Mouse (Mus musculus): ENCODE results near the gene Mrpl28.
"Not testable (repeated sequence)": the region's sequence is repeated elsewhere in the genome, so short reads cannot be mapped to it uniquely, and the experiment has no call there.

The Mrpl28 gene

GRCm38 (mm10) chr17:26123267-26123684 is at the start of gene Mrpl28:
Gene Mrpl28, plus strand, starts transcription at chr17:26123500.
- DNase-seq (ENCODE audit: low spot score in 2 of 2): peak; percentile 69 to 91

GRCm38 (mm10) chr17:26075246-26075645 is 48.1 kb upstream of the Mrpl28 start:
- DNase-seq (ENCODE audit: low spot score in 2 of 2): peak; percentile 78 to 83

- no peak for DNase-seq (ENCODE audit: low spot score in 2 of 2)
Measured at GRCm38 (mm10) chr17:26078851-26079250, 44.4 kb upstream of the Mrpl28 start.

GRCm38 (mm10) chr17:26080867-26081266 is 42.4 kb upstream of the Mrpl28 start:
- DNase-seq (ENCODE audit: low spot score in 2 of 2): no peak

DNA sequence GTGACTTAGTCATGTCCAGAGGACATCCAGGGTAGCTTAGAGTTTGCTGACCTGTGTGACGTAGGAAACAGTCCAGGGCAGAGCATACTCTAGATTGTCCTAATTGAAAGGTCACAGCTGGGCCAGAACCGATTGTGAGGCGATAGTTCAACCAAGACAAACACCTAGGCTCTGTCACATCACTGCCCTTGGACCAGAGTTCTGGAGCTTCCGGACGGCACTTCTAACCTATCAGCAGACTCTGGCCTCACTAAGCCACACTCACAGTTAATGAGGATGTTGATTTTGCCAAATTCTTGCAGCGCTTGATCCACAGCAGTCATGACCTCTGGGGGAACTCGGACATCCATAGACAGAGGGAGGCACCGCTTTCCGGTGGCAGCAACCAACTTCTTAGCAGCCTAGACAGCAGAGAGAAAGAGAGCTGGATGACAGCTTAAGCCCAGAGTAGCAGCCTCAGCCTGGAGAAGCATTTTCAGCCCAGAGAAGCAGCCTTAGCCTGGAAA is 36.2 kb upstream of the Mrpl28 start:
- DNase-seq (ENCODE audit: low spot score in 2 of 2): no peak

DNA sequence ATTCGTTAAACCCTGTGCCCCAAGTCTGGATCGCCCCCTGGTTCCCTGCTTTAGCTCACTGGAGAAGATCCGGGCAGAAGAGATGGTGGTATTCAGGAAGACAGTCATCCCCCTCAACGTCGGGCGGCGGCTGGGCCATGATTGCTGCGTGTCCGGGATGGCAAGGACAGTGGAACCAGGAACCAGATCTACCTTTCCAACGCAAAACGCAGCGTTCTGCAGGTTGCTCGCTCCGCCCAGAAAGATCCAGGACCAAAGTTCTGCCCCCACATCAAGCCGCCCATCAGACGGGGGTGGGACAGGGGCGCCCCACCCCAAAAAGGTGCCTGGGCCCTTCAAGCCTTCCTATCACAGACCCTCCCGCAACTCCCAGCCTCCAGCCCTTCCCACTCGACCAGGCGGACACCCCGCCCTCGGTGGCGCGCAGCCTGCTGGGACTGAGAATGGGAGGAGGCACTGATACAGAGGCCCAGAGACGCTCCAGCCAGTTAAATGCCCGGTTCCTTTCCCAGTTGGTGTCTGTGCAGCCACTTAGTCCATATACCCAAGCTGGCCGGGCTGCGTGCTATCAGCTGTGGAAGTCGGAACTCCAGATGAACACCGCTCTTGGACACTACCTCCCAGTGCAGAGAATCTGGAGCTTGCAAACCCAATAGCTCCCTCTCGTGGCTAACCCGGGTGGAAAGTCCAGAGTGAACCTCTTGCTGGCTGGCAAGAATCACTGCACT is 33.2 kb upstream of the Mrpl28 start, which contains the start of gene Decr2:
Decr2 (minus strand) TSS at position 433 of the 728 bp plus-strand sequence.
- peak; percentile 69 to 91 for DNase-seq (ENCODE audit: low spot score in 2 of 2)

DNA sequence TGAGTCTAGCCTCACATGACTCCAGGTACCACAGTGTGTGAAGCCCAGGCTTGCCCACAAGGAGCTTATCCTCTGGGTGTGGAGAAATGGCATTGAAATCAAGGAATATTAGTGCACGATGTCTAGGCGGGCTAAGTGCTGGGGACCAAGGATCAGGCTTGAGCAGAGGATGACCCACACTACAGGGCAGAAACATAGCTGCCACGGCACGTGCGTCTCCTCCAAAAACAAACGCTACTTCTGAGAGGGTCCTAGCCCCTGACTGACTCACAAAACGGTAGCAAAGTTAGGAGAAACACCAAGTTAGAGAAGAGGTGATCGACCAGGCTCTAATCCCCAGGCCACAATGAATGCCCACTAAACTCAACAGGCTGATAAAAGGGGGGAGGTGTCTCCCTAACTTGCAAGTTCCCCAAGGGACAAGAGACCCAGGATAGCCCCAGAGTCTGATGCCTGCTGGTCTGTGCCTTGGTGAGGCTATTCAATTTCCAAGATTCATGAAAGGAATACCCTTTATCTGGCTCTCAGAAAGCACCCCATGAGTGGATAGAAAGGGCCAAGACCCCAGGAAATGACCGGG is 28.7 kb upstream of the Mrpl28 start:
- DNase-seq (ENCODE audit: low spot score in 2 of 2): no peak

DNA sequence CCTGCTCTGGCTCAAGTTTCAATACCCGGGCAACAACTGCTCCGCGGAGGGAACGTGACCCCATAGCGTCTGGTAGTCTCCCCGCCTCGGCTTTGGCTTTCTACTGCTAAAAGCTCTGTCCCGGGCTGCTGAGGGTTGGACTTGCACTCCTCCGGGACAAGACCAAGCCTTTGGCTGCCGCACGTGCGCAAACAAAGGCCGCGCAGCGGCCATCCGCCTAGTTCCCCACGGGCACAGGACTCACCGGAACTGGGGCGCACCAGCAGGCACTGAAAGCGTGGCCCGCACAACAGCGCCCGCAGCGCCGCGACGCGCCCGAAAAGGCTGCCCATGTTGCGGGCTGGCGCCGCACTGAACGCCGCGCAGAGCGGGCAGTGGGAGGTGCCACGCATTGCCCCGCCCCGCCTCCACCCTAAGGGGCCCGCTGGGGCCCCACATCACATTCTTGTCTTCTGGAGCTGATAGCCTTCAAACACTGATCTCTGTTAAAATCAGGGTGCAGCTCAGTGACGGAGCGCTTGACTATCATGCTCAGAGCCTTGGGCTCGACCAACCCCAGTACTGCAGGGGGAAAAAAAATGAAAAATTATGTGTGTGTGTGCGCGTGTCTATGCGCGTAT is 28.1 kb upstream of the Mrpl28 start, which contains the start of gene Nme4:
Nme4 (minus strand) TSS at position 482 of the 620 bp plus-strand sequence.
- peak in 1 of 2 experiments; percentile 67 for DNase-seq (ENCODE audit: low spot score in 2 of 2)

GRCm38 (mm10) chr17:26098461-26098860 is 24.8 kb upstream of the Mrpl28 start:
- DNase-seq (ENCODE audit: low spot score in 2 of 2): no peak

DNA sequence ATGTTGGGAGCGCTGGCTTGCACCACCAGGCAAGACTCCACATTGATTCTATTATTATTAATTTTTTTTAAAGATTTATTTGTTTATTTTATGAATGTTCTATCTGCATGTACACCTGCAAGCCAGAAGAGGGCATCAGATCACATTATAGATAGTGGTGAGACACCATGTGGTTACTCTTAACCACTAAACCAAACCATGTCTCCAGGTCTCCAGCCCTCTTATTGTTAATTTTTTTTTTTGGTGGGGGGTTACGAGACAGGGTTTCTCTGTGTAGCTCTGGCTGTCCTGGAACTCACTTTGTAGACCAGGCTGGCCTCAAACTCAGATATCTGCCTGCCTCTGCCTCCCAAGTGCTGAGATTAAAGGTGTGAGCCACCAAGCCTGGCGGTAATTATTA is 24.0 kb upstream of the Mrpl28 start:
- not testable (repeated sequence) for DNase-seq (ENCODE audit: low spot score in 2 of 2)

DNA sequence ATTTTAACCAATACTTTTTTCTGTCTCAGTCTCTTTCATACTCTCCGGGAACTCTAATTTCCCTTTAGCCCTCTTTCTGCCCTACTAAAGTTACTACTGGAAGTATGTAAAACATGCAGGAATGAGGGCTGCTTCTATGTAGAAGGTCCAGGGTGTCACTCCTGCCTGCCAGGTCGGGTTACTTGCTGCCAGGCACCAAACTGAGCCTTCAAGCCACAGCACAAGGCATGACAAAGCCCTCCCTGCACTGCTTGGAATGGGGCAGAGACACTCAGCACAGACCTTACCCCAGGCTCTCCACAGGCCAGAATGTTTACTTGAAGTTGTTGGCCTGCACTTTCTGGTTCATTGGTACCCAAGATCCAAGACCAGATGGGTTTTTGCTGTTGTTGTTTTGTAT is 23.1 kb upstream of the Mrpl28 start:
- DNase-seq (ENCODE audit: low spot score in 2 of 2): no peak

GRCm38 (mm10) chr17:26101478-26101877 is 21.8 kb upstream of the Mrpl28 start:
- no peak for DNase-seq (ENCODE audit: low spot score in 2 of 2)

- DNase-seq (ENCODE audit: low spot score in 2 of 2): no peak
Measured at GRCm38 (mm10) chr17:26105619-26106018, 17.7 kb upstream of the Mrpl28 start.

DNA sequence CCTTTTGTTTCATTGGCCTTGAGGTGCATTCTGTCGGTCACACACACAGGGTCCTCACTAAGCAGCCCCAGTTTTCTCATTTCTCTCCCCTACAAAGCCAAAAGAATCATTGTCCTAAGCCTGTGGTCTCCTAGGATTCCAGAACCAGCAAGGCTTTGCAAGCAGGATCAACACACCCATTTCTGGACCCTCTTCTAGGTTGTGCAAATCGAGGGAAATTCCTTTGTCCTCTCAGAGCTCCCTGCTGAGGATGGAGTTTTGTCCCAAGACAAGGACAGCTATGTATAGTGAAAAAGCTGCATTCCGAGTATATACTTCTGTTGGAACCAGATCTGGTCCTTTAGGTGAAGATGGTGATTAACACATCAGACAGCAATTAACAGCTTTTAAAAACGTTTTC is 13.1 kb upstream of the Mrpl28 start:
- DNase-seq (ENCODE audit: low spot score in 2 of 2): no peak

DNA sequence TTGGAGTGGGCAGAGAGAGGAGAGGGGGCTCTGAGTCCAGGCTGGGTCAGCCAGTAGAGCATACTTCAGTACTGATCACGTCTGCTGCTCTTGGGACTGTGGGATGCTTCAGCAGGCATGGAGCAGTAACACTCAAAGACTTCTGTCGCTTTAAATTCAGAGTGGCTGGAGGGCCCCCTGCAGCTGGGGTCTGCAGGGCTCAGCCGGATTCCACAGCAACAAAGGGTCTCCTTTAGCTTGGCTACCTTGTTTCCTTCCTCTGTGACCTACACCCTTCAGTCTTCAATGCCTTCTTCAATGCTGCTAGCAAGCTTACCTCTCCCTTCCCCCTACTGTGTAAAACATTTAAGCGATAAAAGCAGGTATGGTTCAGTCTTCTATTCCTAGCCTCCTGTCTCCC is 12.3 kb upstream of the Mrpl28 start:
- DNase-seq (ENCODE audit: low spot score in 2 of 2): no peak

GRCm38 (mm10) chr17:26111722-26112121 is 11.6 kb upstream of the Mrpl28 start:
- DNase-seq (ENCODE audit: low spot score in 2 of 2): no peak

DNA sequence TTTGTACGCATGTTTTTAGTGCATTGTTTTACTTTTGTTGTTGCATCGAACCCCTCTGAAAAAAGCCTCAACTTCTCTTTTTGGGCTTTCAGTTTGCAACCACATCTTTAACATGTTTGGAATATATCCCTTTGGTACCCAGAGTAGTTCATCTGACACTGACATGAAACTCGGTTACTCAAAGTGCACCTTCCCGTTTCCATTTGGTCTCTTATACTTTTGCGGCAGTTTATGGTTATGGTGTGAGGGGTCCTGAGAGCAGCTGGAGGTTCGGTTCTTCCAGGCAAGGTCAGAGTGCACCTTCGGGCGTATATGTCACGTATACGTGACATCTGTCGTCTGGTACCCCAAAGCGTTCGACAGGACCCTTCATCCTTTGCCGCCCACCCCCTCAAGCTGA is 10.5 kb upstream of the Mrpl28 start:
- DNase-seq (ENCODE audit: low spot score in 2 of 2): no peak

DNA sequence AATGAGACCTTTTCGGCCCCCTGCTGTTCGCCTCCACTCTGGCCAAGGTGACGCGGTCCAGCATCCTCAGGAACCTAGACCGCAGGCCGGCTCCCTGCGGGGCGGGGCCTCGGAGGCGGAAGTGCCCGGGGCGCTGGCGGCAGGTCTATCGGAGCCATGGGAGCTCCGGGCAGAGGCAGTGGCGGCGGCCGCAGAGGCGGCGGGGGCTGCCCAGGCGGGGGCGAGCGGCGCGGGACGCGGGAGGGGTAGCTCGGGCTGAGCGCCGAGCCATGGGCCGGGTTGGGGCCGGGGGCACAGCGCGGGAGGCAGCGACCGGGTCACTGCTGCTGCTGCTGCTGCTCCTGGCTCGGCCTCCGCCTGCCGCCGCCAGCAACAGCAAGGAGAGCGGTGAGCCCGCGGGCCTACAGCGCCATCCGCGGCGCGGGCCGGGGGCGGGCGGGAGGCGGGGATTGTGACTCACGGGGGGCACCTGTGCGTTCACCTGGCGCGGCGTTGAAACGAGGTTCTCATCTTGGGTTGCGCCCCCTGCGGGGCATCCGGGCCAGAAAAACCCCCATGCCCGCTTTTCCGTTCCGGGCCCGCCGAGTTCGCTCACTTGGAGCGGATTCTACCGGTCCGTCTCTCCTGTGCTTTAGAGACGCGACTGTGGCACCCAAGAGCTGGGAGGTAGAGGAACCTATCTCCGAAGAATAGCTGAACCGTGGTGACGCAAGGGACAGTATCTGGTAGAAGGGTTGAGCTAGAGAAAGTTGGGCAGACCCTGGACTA is 9.9 kb upstream of the Mrpl28 start, which contains the start of gene Tmem8:
Tmem8 (plus strand) TSS at position 119 of the 768 bp plus-strand sequence.
- peak in 1 of 2 experiments; percentile 70 for DNase-seq (ENCODE audit: low spot score in 2 of 2)

GRCm38 (mm10) chr17:26114061-26114460 is 9.2 kb upstream of the Mrpl28 start:
- DNase-seq (ENCODE audit: low spot score in 2 of 2): no peak

- DNase-seq (ENCODE audit: low spot score in 2 of 2): not testable (repeated sequence)
Measured at GRCm38 (mm10) chr17:26114461-26114860, 8.8 kb upstream of the Mrpl28 start.

GRCm38 (mm10) chr17:26115205-26115898 is 7.9 kb upstream of the Mrpl28 start:
- DNase-seq (ENCODE audit: low spot score in 2 of 2): no peak

All from left cerebral cortex, adult 9 months (tissue).